Mouse (Mus musculus): Measurements from ENCODE around the gene Zp3r. TPM values are rescaled to one million over a fixed set of nuclear protein-coding genes. Genes with fewer than 3 reads are reported as not detected.

The Zp3r gene
- polyA plus RNA-seq, 1 experiment from 2014 or later, result not detected

Other genes with a start within 250 kb of the Zp3r start
- gene Cd55b, start 206.6 kb downstream of the Zp3r start, polyA plus RNA-seq (2015; fragmentation: Nextera tagmentation; extraction: Ambion mirVana), result 0.20 TPM in 1 of 2 replicates, not detected in the other
- gene Cd55, start 166.9 kb downstream of the Zp3r start, polyA plus RNA-seq (2015; fragmentation: Nextera tagmentation; extraction: Ambion mirVana), result 4.3 and 4.5 TPM in 2 replicates
- gene C4bp, start 32.0 kb upstream of the Zp3r start, polyA plus RNA-seq (2015; fragmentation: Nextera tagmentation; extraction: Ambion mirVana), result 0.34 TPM in 1 of 2 replicates, not detected in the other
- not detected in 2 replicates for gene Gm29427, start 86.2 kb upstream of the Zp3r start, polyA plus RNA-seq (2015; fragmentation: Nextera tagmentation; extraction: Ambion mirVana)
- 14.8 and 17.2 TPM in 2 replicates for gene Yod1, start 87.7 kb upstream of the Zp3r start, polyA plus RNA-seq (2015; fragmentation: Nextera tagmentation; extraction: Ambion mirVana)
- 3.6 and 3.8 TPM in 2 replicates for gene Pfkfb2, start 99.6 kb upstream of the Zp3r start, polyA plus RNA-seq (2015; fragmentation: Nextera tagmentation; extraction: Ambion mirVana)
- 0.75 and 1.1 TPM in 2 replicates for gene AA986860, start 102.4 kb upstream of the Zp3r start, polyA plus RNA-seq (2015; fragmentation: Nextera tagmentation; extraction: Ambion mirVana)
- gene Fcamr, start 171.3 kb upstream of the Zp3r start, polyA plus RNA-seq (2015; fragmentation: Nextera tagmentation; extraction: Ambion mirVana), result 0.06 TPM in 1 of 2 replicates, not detected in the other
- 0.18 and 0.31 TPM in 2 replicates for gene Pigr, start 197.1 kb upstream of the Zp3r start, polyA plus RNA-seq (2015; fragmentation: Nextera tagmentation; extraction: Ambion mirVana)
- gene Fcmr, start 236.0 kb upstream of the Zp3r start, polyA plus RNA-seq (2015; fragmentation: Nextera tagmentation; extraction: Ambion mirVana), result not detected in 2 replicates

Measured in thymus, postnatal 0 days (tissue).